Mouse (Mus musculus) heart, adult 2 months (tissue): ENCODE measurements around the gene Tnk2. TPM values are rescaled to one million over a fixed set of nuclear protein-coding genes. Genes with fewer than 3 reads are reported as not detected.
A peak's percentile ranks its signal among the peaks of the same experiment; 100 is the strongest.

Experiments used
- DNase-seq, 2 experiments: peaks; one replicate each; pipeline ENCODE4 v3.0.0; 2021
- H3K27ac ChIP-seq: fragments of 200-600 bp; 2 replicates; pipeline ENCODE4 v1.8.1; 2022
- H3K27me3 ChIP-seq: fragments of 200-500 bp; 2 replicates; pipeline ENCODE4 v1.6.1; 2012; ENCODE audit warnings: mild to moderate bottlenecking, low read length, inconsistent platforms, mixed read lengths; ENCODE audit not compliant: control insufficient read depth, insufficient read depth
- H3K36me3 ChIP-seq: fragments of 200-500 bp; 2 replicates; pipeline ENCODE4 v1.6.1; 2012; ENCODE audit warnings: low read length, inconsistent platforms; ENCODE audit not compliant: control insufficient read depth, insufficient read depth
- H3K4me1 ChIP-seq: fragments of 200-500 bp; 2 replicates; pipeline ENCODE4 v1.6.1; 2011; ENCODE audit warnings: low read length; ENCODE audit not compliant: control insufficient read depth, insufficient read depth
- H3K4me3 ChIP-seq: fragments of 200-600 bp; 2 replicates; pipeline ENCODE4 v1.8.1; 2022
- H3K79me2 ChIP-seq: fragments of 200-500 bp; replicated peaks from 2 replicates; pipeline ENCODE4 v1.6.1; 2012; ENCODE audit warnings: mild to moderate bottlenecking, inconsistent platforms, low read length, moderate library complexity, mixed read lengths; ENCODE audit not compliant: control insufficient read depth, insufficient read depth
- H3K9ac ChIP-seq: fragments of 200-500 bp; 2 replicates; pipeline ENCODE4 v1.6.1; 2012; ENCODE audit warnings: low read depth, mild to moderate bottlenecking, control low read depth, inconsistent platforms, low read length, mixed read lengths
- CTCF ChIP-seq: fragments of 200-600 bp; IDR thresholded peaks from 2 replicates; pipeline ENCODE4 v1.8.1; 2022; ENCODE audit warnings: antibody characterized with exemption, mild to moderate bottlenecking, moderate library complexity
- EP300 ChIP-seq: fragments of 200-500 bp; IDR thresholded peaks from 2 replicates; pipeline ENCODE4 v1.6.1; 2011; ENCODE audit warnings: low read depth, low read length, control low read depth; ENCODE audit not compliant: insufficient read depth
- POLR2A ChIP-seq: fragments of 200-500 bp; IDR thresholded peaks from 2 replicates; pipeline ENCODE4 v1.6.1; 2011; ENCODE audit warnings: mild to moderate bottlenecking, low read depth, low read length, control low read depth; ENCODE audit not compliant: insufficient read depth
- WGBS: fragments of 180-500 bp; shearing (Covaris S2); methylation state at CpG from one replicate; pipeline ENCODE4 v1.1.7; 2018; 5-methylcytosine and 5-hydroxymethylcytosine counted together
- intact Hi-C: fragments of 180-260 bp; cut with DNase I; formaldehyde crosslinking; loops from one replicate; pipeline ENCODE4 v1.15.1; 2025
- polyA plus RNA-seq: library from polyadenylated mRNA; depleted of rRNA; stranded (reverse); fragments of >200 nt; gene quantifications from 2 replicates; pipeline ENCODE4 v1.2.3, GENCODE M21; 2012
- total RNA-seq, 2 experiments: library from RNA; stranded (reverse); gene quantifications; 2 replicates each; pipeline ENCODE4 v1.2.3; 2021

Tnk2 gene
- total and polyA plus RNA-seq, 3 experiments: 17.8 to 37.0 (median 19.6) TPM

- no peak for DNase-seq
- H3K27ac ChIP-seq: no peak overlapping the region
- H3K4me1 ChIP-seq: no peaks in the 10 kb centered on the region
- TF ChIP-seq CTCF: no peak
- no peak for TF ChIP-seq POLR2A
- no peak for TF ChIP-seq EP300
- H3K4me3 ChIP-seq: no peak overlapping the region
- H3K27me3 ChIP-seq: no peaks in the 10 kb centered on the region
- H3K9ac ChIP-seq: no peak overlapping the region
- intact Hi-C loops: no loop called here
- WGBS: 87% methylated on average over 4 of the region's 4 CpGs
- no peaks in the 10 kb centered on the region for H3K79me2 ChIP-seq
- peaks cover 6% of the 10 kb centered on the region for H3K36me3 ChIP-seq
Observed at GRCm38 (mm10) chr16:32632328-32632824, 11.3 kb upstream of the Tnk2 start.

DNA sequence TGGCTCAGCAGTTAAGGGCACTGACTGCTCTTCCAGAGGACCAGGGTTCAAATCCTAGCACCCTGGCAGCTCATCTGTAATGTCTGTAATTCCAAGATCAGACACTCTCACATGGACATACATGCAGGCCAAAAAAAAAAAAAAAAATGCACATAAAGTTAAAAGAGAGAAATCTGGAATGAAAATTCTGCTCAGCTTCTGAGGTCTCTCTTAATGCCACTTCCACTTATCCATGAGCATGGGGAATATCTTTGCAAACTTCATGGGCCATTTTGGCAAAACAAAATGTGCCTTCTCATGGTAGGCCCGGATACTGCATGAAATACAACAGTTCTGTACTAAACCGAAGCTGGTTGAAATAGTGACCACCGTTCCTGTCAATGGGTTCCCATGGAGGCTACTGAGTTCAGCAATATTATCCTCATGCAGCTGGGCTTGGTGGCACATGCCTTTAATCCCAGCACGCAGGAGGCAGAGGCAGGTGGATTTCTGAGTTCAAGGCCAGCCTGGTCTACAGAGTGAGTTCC is 10.1 kb upstream of the Tnk2 start:
- intact Hi-C loops: no loop called here
- no peaks in the 10 kb centered on the region for H3K27me3 ChIP-seq
- no peak for DNase-seq
- H3K27ac ChIP-seq: no peak overlapping the region
- TF ChIP-seq EP300: no peak
- no peak for TF ChIP-seq POLR2A
- no peak for TF ChIP-seq CTCF
- H3K9ac ChIP-seq: no peak overlapping the region
- H3K4me3 ChIP-seq: no peak overlapping the region
- H3K36me3 ChIP-seq: peaks cover 6% of the 10 kb centered on the region
- H3K4me1 ChIP-seq: no peaks in the 10 kb centered on the region
- 90% methylated on average over 4 of the region's 4 CpGs for WGBS
- no peaks in the 10 kb centered on the region for H3K79me2 ChIP-seq

DNA sequence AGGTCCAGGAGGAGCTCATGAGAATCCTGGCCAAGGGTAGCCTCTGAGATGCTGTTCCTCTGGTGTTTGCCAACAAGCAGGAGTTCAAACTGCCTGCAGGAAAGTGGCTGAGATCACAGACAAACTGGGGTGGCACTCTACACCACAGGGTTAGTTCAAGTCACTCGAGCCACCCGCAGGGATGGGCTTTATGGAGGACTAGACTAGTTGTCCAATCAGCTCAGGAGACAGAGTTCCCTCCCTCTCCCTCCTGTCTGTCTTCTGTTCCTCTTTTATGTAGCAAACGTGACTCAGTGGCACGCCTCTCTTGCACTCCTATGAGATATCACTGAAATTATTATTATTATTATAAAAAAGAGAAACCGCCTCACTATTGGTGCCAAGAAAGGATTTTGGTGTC is 9.5 kb upstream of the Tnk2 start:
- Histone ChIP-seq H3K4me1 (no peaks in the 10 kb centered on the region), H3K9ac (no peak overlapping the region), H3K79me2 (no peaks in the 10 kb centered on the region), H3K27me3 (no peaks in the 10 kb centered on the region), H3K4me3 (no peak overlapping the region), H3K27ac (no peak overlapping the region), H3K36me3 (peaks cover 6% of the 10 kb centered on the region)
- 81% methylated on average over 5 of the region's 5 CpGs for WGBS
- no peak for DNase-seq
- no peak for TF ChIP-seq EP300
- no peak for TF ChIP-seq CTCF
- TF ChIP-seq POLR2A: no peak
- intact Hi-C loops: no loop called here

DNA sequence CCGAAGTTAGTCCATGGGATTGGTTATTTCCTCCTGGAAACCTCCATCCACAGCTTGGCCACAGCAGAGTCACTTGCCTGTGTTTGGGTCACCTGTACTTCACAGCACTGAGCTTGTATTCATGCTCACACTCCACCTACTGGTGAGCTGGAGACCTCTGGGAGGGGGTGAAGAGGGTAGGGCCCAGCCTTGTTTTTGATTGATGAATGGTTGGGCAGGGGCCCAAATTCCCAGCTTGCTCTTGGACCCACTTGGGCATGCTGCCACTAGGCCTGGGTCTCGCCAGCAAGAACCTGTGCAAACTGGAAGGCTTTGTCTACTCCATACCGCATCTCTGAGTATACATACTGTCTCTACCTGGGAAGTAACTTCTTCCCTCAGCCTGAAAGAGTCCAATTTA is 8.4 kb upstream of the Tnk2 start:
- peaks cover 6% of the 10 kb centered on the region for H3K36me3 ChIP-seq
- 79% methylated on average over 3 of the region's 3 CpGs for WGBS
- intact Hi-C loops: no loop called here
- no peaks in the 10 kb centered on the region for H3K27me3 ChIP-seq
- no peaks in the 10 kb centered on the region for H3K79me2 ChIP-seq
- H3K4me1 ChIP-seq: no peaks in the 10 kb centered on the region
- TF ChIP-seq POLR2A (no peak), EP300 (no peak), CTCF (peak; percentile 25)
- H3K27ac ChIP-seq: no peak overlapping the region
- H3K4me3 ChIP-seq: no peak overlapping the region
- DNase-seq: no peak
- H3K9ac ChIP-seq: no peak overlapping the region

GRCm38 (mm10) chr16:32636331-32636730 is 7.3 kb upstream of the Tnk2 start:
- no peak overlapping the region for H3K9ac ChIP-seq
- H3K4me1 ChIP-seq: no peaks in the 10 kb centered on the region
- WGBS: 72% methylated on average over 3 of the region's 3 CpGs
- peaks cover 6% of the 10 kb centered on the region for H3K36me3 ChIP-seq
- H3K27me3 ChIP-seq: no peaks in the 10 kb centered on the region
- no peak overlapping the region for H3K4me3 ChIP-seq
- TF ChIP-seq POLR2A: no peak
- no peak for TF ChIP-seq CTCF
- TF ChIP-seq EP300: no peak
- intact Hi-C loops: no loop called here
- no peak for DNase-seq
- no peak overlapping the region for H3K27ac ChIP-seq
- H3K79me2 ChIP-seq: no peaks in the 10 kb centered on the region

GRCm38 (mm10) chr16:32636871-32637521 is 6.7 kb upstream of the Tnk2 start:
- TF ChIP-seq CTCF (no peak), POLR2A (no peak), EP300 (no peak)
- 29% methylated on average over 6 of the region's 6 CpGs for WGBS
- Histone ChIP-seq H3K79me2 (no peaks in the 10 kb centered on the region), H3K27me3 (no peaks in the 10 kb centered on the region), H3K4me1 (no peaks in the 10 kb centered on the region), H3K27ac (no peak overlapping the region), H3K4me3 (no peak overlapping the region), H3K36me3 (peaks cover 4% of the 10 kb centered on the region), H3K9ac (no peak overlapping the region)
- intact Hi-C loops: no loop called here
- no peak for DNase-seq
